Mouse (Mus musculus): ENCODE measurements around the gene Rsrc1.

GRCm38 (mm10) chr3:66978457-66979381 is 2.5 kb upstream of the Rsrc1 start:
- TF ChIP-seq CTCF (IDR thresholded peaks at IDR 0.05; ENCODE audit: control insufficient read depth, insufficient read depth, low read length) (no peak), POLR2A (IDR thresholded peaks at IDR 0.05; ENCODE audit: borderline replicate concordance, control insufficient read depth, low read depth, low read length) (no peak)

Measured in bone marrow, adult 2 months (tissue).